In genomic region chr1:92048415-92049354, GRCm38 (mm10) we compare ENCODE assay signal across 13 mouse cellular contexts.
DNase-seq lines count a peak whose midpoint lies in the region; ATAC-seq and TF ChIP-seq lines count a peak whose summit lies in the region.
"Had no signal": no experiment of that assay in that cellular context is flagged by ENCODE, and none has a peak within 500 bp of the region (broad histone marks: within the 10 kb centered on the region; RNA-seq: fewer than 3 reads in every experiment).

No protein-coding gene starts in this region.

- H3K4me3 ChIP-seq in liver, adult 2 months (ENCODE audit: insufficient read depth, low read depth, low read length): no peak overlapping the region
- H3K4me3 ChIP-seq in midbrain, embryonic 13.5 days (replicated peaks): no peak overlapping the region
- H3K4me3 ChIP-seq: erythroblast, embryonic 14.5 days had no signal

- peaks cover 19% of the 10 kb centered on the region; the same call in 1 of the 2 replicates for H3K79me2 ChIP-seq in liver, adult 2 months (ENCODE audit: control insufficient read depth, insufficient read depth, low read length)

- peak overlapping the region; percentile 9 for H3K27ac ChIP-seq in liver, adult 2 months (replicated peaks; ENCODE audit: insufficient read depth, low read depth, low read length)
- no peak overlapping the region for H3K27ac ChIP-seq in midbrain, embryonic 13.5 days
- H3K27ac ChIP-seq: liver, embryonic 14.5 days had no signal

- H3K9ac ChIP-seq in liver, adult 2 months (ENCODE audit: low read depth, low read length): no peak overlapping the region
- no peak overlapping the region for H3K9ac ChIP-seq in midbrain, embryonic 13.5 days (replicated peaks)
- H3K9ac ChIP-seq: liver, embryonic 14.5 days had no signal

- peak; percentile 53 for DNase-seq in liver, adult 2 months (ENCODE audit: extremely low read depth, low read depth, low spot score)
- no peak for DNase-seq in liver
- peak; percentile 40 for DNase-seq in adrenal gland, postnatal 10 days
- DNase-seq in gastrocnemius, adult 8-10 months (ENCODE audit: low spot score in 2 of 2): peak; percentile 33 to 44
- peak; percentile 27 for DNase-seq in splenic B cell, adult 2 months (ENCODE audit: low read depth, low spot score)
- DNase-seq in kidney, adult 8-10 months: no peak
- DNase-seq: embryo, embryonic 11 days; heart, postnatal 14 days; kidney, postnatal 36 days; midbrain, embryonic 14.5 days had no signal

- H3K36me3 ChIP-seq in liver, adult 2 months (ENCODE audit: control insufficient read depth, insufficient read depth, low read length): no peaks in the 10 kb centered on the region
- H3K36me3 ChIP-seq in splenic B cell, adult 2 months (ENCODE audit: control insufficient read depth, insufficient read depth, low read length, poor library complexity, severe bottlenecking): no peaks in the 10 kb centered on the region
- no peaks in the 10 kb centered on the region for H3K36me3 ChIP-seq in midbrain, embryonic 13.5 days

- TF ChIP-seq CTCF in liver, adult 2 months (IDR thresholded peaks at IDR 0.05; ENCODE audit: low read depth, low read length): no peak

- no peak overlapping the region for H3K4me2 ChIP-seq in midbrain, embryonic 13.5 days (replicated peaks)

- H3K27me3 ChIP-seq in liver, adult 2 months (ENCODE audit: control insufficient read depth, insufficient read depth, low read length): no peaks in the 10 kb centered on the region
- H3K27me3 ChIP-seq in splenic B cell, adult 2 months (ENCODE audit: control insufficient read depth, insufficient read depth, low read length, poor library complexity, severe bottlenecking): no peaks in the 10 kb centered on the region
- no peaks in the 10 kb centered on the region for H3K27me3 ChIP-seq in midbrain, embryonic 13.5 days

- no peaks in the 10 kb centered on the region for H3K9me3 ChIP-seq in midbrain, embryonic 13.5 days

- 67% methylated on average over 4 of the region's 4 CpGs for WGBS in liver, adult 2 months
- 88% methylated on average over 4 of the region's 4 CpGs for WGBS in midbrain, embryonic 13.5 days

- H3K4me1 ChIP-seq in liver, adult 2 months (ENCODE audit: control insufficient read depth, insufficient read depth, low read length): peaks cover 11% of the 10 kb centered on the region; the same call in 1 of the 2 replicates
- peaks cover 18% of the 10 kb centered on the region for H3K4me1 ChIP-seq in midbrain, embryonic 13.5 days (replicated peaks)

- TF ChIP-seq POLR2A in liver, adult 2 months (IDR thresholded peaks at IDR 0.05; ENCODE audit: extremely low read depth, insufficient read depth, low read length): no peak

- no peak for ATAC-seq in midbrain, embryonic 13.5 days

Comparison
In these comparisons a context has a peak if more than half of its experiments do, and no peak if none do; other contexts are left out.
1. DNase-seq: peak in liver, adult 2 months (single experiment), adrenal gland, postnatal 10 days (single experiment), gastrocnemius, adult 8-10 months (2 of 2) and splenic B cell, adult 2 months (single experiment); none in liver (single experiment) and kidney, adult 8-10 months (0 of 2).